Mouse (Mus musculus) left cerebral cortex, adult 11 months (tissue): ENCODE data around the gene Ewsr1.
"Not testable (repeated sequence)": the region's sequence is repeated elsewhere in the genome, so short reads cannot be mapped to it uniquely, and the experiment has no call there.

Source experiments
- DNase-seq: peaks from one replicate; pipeline ENCODE4 v3.0.0; 2022; ENCODE audit warnings: low spot score

Gene Ewsr1

GRCm38 (mm10) chr11:5096480-5097020, 2.5 kb downstream of the Ewsr1 start:
- no peak for DNase-seq

GRCm38 (mm10) chr11:5095877-5096276, 3.2 kb downstream of the Ewsr1 start:
- no peak for DNase-seq

DNA sequence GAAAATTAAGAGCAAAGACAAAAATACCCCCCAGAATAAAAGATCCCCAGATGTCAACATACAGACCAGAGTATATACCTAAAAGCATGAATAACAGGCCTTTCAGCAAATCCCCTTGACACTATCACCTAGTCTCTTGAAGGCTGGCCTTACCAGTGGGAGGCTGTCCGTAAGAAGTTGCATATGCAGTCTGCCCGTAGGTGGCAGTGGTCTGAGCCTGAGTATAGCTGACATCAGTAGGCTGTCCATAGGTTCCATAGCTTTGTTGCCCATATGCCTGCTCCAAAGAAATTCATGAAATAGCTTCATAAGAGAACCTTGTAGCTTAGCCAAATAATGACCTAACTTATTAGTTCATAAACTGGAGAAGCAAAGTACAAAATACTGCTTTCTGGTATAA, 7.4 kb downstream of the Ewsr1 start:
- DNase-seq = no peak

DNA sequence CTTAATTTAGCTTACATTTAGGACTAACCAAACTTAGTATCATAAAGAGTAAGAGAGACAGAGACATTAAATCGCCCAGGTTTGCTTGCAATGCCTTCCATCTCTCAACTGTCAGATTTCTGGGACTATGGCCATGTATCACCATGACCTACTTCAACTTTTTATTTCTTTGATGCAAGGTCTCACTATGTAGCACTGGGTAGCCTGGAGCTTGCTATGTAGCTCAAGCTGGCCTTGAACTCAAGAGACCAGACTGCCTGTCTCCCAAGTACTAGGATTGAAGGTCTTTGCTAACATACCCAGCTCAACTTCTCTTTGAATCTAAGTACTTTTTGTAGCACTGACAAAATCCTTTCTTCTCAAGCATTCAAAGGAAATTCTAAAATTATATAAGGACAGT, 9.9 kb downstream of the Ewsr1 start:
- no peak for DNase-seq

GRCm38 (mm10) chr11:5076843-5077242, 22.2 kb downstream of the Ewsr1 start:
- DNase-seq = not testable (repeated sequence)

GRCm38 (mm10) chr11:5075760-5076159, 23.3 kb downstream of the Ewsr1 start:
- DNase-seq = no peak

DNA sequence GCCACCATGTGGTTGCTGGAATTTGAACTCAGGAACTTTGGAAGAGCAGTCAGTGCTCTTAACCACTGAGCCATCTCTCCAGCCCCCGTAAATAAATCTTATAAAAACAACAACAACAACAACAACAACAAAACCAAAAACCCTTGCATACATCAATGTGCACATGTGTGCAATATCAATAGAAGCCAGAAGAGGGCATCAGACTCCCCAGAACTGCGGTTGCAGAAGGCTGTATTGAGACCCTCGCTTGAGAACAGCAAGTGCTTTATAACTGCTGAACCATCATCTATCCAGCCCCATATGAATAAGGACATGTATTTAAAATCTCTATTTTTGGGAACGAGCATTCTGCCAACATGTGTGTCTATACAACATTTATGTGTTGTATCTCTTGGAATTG, 24.2 kb downstream of the Ewsr1 start:
- no peak for DNase-seq

GRCm38 (mm10) chr11:5068126-5068971, 30.7 kb downstream of the Ewsr1 start:
- no peak for DNase-seq

GRCm38 (mm10) chr11:5067063-5067462, 32.0 kb downstream of the Ewsr1 start:
- DNase-seq = no peak

DNA sequence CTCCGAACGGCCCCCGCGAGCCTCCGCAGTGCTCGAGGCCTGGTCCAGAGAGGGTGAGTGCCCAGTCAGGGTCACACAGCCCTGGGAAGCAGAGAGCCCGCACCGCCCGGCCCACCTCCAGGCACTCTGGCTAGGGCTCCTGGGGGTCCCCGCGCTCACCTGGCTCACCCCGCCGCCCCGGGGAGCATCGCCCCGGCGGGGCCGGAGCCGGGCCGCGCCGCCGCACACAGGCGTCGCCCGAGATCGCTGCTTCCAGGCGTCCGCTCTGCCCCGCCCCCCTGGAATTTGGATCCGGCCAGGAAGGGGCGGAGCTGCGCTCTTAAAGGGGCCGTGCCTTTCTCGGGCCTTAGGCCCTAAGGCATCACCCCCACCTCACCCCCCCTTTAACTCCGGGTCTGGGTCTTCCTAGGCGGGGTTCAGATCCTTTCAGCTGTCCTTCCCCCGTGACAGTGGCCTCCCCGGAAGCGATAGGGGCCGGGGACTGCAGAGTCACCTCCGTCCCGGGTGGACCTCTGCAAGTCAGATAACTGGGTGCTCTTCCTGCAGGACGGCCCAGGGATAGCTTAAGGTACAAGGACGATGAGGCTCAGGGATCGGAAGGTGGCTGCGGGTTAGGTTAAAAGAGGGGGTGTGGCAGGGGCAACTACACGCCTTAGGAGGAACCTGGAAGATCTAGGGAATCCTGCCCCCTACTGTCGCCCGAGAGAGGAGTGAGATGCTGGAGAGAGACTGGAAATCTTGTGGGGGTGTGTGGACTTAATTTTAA, 33.8 kb downstream of the Ewsr1 start, which contains the start of gene Gas2l1:
Gene Gas2l1, minus strand, starts transcription at position 272 of the 766 bp plus-strand sequence.
- no peak for DNase-seq

DNA sequence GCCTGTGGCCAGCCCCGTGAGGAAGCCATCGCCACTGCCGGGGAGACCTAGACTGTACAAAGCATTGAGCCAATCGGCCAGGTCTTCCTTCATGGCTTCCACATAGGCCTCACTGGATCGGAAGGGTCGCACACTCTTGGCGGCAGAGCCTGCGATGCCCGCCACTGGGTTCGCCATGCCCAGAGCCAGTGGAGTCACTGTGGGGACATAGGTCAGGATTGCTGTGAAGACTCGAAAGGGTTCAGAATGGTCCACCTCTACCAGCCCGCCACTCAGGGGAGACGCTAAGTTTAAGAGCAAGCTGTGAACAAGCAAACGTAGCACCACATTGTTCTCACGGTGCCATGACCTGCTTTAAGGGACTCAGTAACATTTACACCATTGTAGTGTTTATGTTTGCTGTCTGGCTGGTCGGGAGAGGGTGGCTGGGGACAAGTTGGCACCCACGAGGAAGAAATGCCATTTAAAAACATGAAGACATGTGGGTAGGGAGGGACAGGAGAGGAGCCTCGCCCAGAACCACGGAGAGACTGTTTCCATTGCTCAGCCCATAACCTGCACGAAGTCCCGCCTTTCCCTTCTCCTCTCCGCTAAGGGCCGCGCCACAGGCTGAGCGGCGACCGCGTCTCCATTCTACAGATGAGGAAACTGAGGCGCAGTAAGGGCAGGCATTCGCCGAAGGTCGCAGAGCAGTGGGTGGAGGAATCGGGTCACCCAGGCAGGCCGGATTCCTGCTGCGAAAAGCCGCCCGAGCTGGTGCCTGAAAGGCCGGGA, 34.6 kb downstream of the Ewsr1 start:
- no peak for DNase-seq

- DNase-seq = no peak
Observed at GRCm38 (mm10) chr11:5063561-5064281, 35.3 kb downstream of the Ewsr1 start.

DNA sequence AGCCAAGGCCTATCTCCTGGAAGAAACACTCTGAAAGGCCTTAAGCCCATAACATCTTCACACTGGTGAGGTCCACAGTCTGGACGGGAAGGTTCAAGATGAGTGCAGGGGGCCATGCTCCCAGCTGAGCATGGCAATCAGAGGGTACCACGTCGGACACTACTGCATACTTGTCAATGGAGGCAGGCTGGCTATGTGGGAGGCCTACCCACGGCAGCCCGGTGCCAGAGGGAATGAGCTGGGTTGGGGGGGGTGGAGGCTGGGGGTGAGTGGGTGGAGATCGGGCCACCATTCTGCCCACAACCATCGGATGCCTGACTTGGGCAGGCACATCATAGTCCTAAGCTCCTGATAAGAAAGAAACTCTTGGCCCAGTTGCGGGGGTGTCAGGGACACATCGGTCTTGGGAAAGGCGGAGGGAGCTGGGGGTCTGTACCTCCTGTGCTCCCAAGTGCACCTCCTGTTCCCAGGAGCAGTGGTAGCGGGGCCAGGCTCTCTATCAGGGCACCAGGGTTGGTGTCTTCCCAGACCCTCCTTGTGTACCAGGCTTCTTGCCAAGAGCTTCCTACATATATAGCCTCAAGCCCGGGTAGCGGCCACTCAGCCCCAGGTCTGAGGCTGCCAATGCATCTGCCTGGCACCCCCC, 36.1 kb downstream of the Ewsr1 start:
- DNase-seq = no peak

DNA sequence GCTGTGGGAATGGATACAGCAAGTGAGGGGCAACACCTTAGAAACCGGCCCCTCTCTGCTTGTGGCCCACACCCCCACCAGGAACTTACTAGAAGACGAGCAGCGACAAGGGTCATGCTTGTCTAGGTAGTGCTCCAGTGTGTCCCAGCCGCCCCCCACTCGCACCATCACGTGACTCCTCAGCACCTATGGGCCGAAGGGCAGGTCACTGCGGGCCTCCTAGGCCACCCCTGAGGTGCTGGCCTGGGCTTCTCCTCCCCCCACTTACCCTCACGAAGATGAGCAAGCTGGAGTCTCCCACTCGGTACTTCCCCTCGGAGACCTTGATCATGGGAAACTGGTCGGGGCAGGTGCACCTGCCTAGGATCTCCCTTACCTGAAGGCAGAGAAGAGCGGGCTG, 36.7 kb downstream of the Ewsr1 start:
- DNase-seq = no peak

GRCm38 (mm10) chr11:5061413-5062139, 37.5 kb downstream of the Ewsr1 start:
- DNase-seq = peak; percentile 88

DNA sequence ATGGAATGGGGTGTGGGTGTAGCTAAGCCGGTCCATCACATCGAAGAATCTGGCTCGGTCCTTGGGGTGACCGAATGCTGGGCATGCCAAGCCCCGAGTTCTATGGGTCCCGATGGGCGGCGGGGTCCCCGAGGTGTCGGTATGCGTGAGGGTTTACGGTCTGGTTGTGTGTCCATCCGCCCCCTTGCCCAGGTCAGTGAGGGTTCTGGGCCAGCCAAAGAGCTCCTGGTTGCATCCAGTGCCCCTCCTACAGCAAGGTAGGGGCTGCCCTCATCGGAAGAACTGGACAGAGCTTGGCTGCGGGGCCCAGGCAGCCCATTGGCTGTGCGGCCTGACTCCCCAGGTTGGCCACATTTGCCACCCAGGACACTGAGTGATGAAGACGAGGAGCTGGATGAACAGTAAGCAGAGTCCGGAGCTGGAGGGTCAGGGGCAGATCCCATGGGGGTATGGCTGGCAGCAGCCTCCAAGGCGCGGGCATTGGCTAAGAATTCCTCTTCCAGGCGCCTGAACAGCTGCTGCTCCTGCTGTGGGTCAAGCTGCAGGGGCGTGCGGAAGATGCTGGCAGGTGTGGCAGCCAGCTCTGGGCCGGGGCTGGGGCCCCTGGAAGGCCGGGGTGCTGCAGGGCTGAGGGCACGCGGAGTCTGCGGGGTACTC, 38.2 kb downstream of the Ewsr1 start:
- no peak for DNase-seq

DNA sequence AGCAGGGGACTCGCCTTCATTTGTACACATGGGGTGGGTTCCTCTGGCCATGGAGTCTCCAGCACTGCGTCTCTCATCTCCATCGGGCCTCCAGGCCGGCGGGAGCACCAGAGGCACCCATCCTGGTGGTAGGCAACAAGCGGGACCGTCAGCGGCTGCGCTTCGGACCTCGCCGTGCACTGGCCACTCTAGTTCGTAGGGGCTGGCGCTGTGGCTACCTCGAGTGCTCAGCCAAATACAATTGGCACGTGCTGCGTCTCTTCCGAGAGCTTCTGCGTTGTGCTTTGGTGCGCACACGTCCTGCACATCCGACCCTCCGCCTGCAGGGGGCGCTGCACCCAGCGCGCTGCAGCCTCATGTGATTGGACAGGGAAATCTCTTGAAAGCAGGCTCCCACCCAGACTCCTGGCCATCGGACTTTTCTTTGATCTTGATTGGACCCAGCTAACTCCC, 39.3 kb downstream of the Ewsr1 start:
- no peak for DNase-seq

DNA sequence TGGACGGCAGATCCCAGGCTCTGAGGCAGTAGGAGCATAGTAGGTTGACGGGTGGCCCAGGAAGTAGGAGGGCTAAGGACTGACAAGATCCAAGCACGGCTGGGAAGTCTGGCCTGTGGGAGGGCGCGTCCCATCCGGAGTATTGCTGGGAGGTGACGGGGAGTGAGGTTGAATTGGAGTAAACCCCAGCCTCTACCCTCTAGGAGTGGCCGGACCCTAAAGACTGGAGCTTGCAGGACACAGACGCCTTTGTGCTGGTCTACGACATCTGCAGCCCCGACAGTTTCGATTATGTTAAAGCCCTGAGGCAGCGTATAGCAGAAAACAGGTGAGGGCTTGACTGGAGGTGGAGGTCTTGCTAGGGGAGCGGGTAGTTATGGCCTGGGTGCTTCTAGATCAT, 39.8 kb downstream of the Ewsr1 start:
- DNase-seq = no peak

DNA sequence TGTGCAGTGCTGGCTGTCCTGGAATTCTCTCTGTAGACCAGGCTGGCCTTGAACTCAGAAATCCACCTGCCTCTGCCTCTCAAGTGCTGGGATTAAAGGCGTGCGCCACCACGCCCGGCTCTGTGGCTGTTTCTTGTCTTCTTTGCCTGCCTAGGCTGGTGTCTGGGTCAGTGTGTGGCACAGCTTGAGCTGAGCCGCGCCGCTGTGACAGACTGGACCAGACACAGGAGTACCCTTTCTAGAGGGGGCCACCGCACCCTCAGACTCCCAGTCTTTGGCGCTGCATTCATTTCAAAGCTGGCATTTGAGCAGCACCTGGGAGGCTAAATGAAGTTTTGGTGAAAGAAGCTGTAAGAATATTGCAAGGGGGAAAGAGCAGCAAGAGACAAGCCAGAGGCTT, 40.3 kb downstream of the Ewsr1 start:
- DNase-seq = no peak
